Mouse (Mus musculus): ENCODE data around the gene Rpl23. TPM values are rescaled to one million over a fixed set of nuclear protein-coding genes. Genes with fewer than 3 reads are reported as not detected.

Rpl23 gene
- total RNA-seq, 4 experiments from 2014 or later: 753 to 943 (median 843) TPM

Small RNAs within 50 kb of the gene (microRNA-seq; reads per million reads assigned to microRNA genes)
- 0.18 to 0.50 reads per million in 2 experiments for gene Mir8102

Other genes starting within 250 kb of the Rpl23 start
- 10 to 100 TPM; 10.7 to 37.6 (median 19.9) TPM for gene Srcin1, start 206.3 kb downstream of the Rpl23 start, total RNA-seq (2022)
- 1 to 10 TPM; 2.1 to 5.4 (median 4.0) TPM for gene Epop, start 152.7 kb downstream of the Rpl23 start, total RNA-seq (2022)
- 10 to 100 TPM; 53.1 to 99.4 (median 71.8) TPM for gene Mllt6, start 119.0 kb downstream of the Rpl23 start, total RNA-seq (2022)
- gene Cisd3, start 96.6 kb downstream of the Rpl23 start, total RNA-seq (2022): 100 to 1,000 TPM; 153 to 194 (median 169) TPM
- 10 to 100 TPM; 22.2 to 48.5 (median 32.1) TPM for gene Pcgf2, start 81.9 kb downstream of the Rpl23 start, total RNA-seq (2022)
- gene Psmb3, start 79.0 kb downstream of the Rpl23 start, total RNA-seq (2022): 100 to 1,000 TPM; 197 to 238 (median 210) TPM
- 10 to 100 TPM; 25.5 to 35.1 (median 32.2) TPM for gene Pip4k2b, start 37.7 kb downstream of the Rpl23 start, total RNA-seq (2022)
- gene Cwc25, start 15.9 kb downstream of the Rpl23 start, total RNA-seq (2022): 10 to 100 TPM; 22.2 to 26.6 (median 23.1) TPM
- under 1 TPM in 3 of 4 experiments, not detected in 1; 0.49 to 0.67 (median 0.62) TPM for gene 1700001P01Rik, start 6.5 kb downstream of the Rpl23 start, total RNA-seq (2022)
- gene Lasp1, start 16.6 kb upstream of the Rpl23 start, total RNA-seq (2022): 100 to 1,000 TPM; 131 to 177 (median 143) TPM
- 1 to 10 TPM; 3.7 to 7.2 (median 6.2) TPM for gene B230217C12Rik, start 58.3 kb upstream of the Rpl23 start, total RNA-seq (2022)
- gene Fbxo47, start 101.7 kb upstream of the Rpl23 start, total RNA-seq (2022): 1 to 10 TPM in 3 of 4 experiments, under 1 TPM in 1; 0.94 to 1.8 (median 1.2) TPM
- 10 to 100 TPM; 13.5 to 36.2 (median 24.0) TPM for gene Plxdc1, start 204.0 kb upstream of the Rpl23 start, total RNA-seq (2022)
- 1 to 10 TPM in 3 of 4 experiments, under 1 TPM in 1; 0.44 to 1.8 (median 1.4) TPM for gene Arl5c, start 213.7 kb upstream of the Rpl23 start, total RNA-seq (2022)
- gene Cacnb1, start 240.6 kb upstream of the Rpl23 start, total RNA-seq (2022): 10 to 100 TPM in 2 of 4 experiments, 1 to 10 TPM in 2; 7.8 to 18.8 (median 13.6) TPM
- gene Rpl19, start 244.3 kb upstream of the Rpl23 start, total RNA-seq (2022): 1,000 to 10,000 TPM in 2 of 4 experiments, 100 to 1,000 TPM in 2; 894 to 1,148 (median 997) TPM